8 mouse cellular contexts compared by ENCODE assay signal in the genomic region with DNA sequence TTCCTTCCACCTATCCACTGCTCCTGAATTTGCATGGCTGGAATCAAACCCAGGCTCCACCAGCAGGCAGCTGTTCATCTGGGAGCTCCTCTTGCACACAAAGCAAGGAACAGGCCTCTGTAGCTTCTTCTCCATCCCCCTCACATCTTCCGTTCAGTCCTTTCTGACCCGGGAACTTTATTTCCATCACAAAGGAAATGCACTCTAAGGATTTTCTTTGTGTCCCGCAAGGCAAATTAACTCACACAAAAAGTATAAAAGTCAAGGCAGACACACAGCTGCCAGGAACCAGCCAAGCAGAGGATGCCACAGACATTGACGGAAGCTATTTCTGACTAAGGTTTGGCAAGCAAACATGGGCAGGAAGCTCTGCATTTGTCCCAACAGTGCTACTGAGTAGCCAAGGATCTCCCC. TPM values are rescaled to one million over a fixed set of nuclear protein-coding genes. Genes with fewer than 3 reads are reported as not detected.
A peak's percentile ranks its signal among the peaks of the same experiment; 100 is the strongest.
DNase-seq lines count a peak whose midpoint lies in the region; ATAC-seq and TF ChIP-seq lines count a peak whose summit lies in the region.

No protein-coding gene starts in this region.

- TF ChIP-seq CTCF in lung, postnatal 0 days (IDR thresholded peaks at IDR 0.05), result no peak

- ATAC-seq in hindbrain, embryonic 12.5 days (ENCODE audit: low FRiP score), result peak; percentile 51
- peak; percentile 27; the same call in 1 of the 2 replicates for ATAC-seq in lung, postnatal 0 days
- no peak for ATAC-seq in cerebellum, adult (ENCODE audit: insufficient number of reproducible peaks, low FRiP score, low TSS enrichment)

- no peaks in the 10 kb centered on the region; the same call in 1 of the 2 replicates for H3K9me3 ChIP-seq in hindbrain, embryonic 12.5 days (replicated peaks)
- H3K9me3 ChIP-seq in lung, postnatal 0 days (ENCODE audit: low read length), result no peaks in the 10 kb centered on the region

- H3K4me2 ChIP-seq in hindbrain, embryonic 12.5 days (replicated peaks), result no peak overlapping the region
- no peak overlapping the region for H3K4me2 ChIP-seq in lung, postnatal 0 days (replicated peaks; ENCODE audit: low read depth, low read length)

- WGBS in hindbrain, embryonic 12.5 days, result 23% methylated on average over 4 of the region's 4 CpGs
- 66% methylated on average over 4 of the region's 4 CpGs for WGBS in lung, postnatal 0 days

- peaks cover 45% of the 10 kb centered on the region for H3K36me3 ChIP-seq in hindbrain, embryonic 12.5 days
- no peaks in the 10 kb centered on the region for H3K36me3 ChIP-seq in lung, postnatal 0 days (ENCODE audit: insufficient read depth, low read length)

- no peak overlapping the region for H3K9ac ChIP-seq in hindbrain, embryonic 12.5 days
- no peak overlapping the region for H3K9ac ChIP-seq in lung, postnatal 0 days (replicated peaks; ENCODE audit: low read depth)

- DNase-seq in gastrocnemius, adult 18-20 months (ENCODE audit: low spot score), result peak; percentile 33
- no peak for DNase-seq in gastrocnemius, postnatal 10 days
- peak; percentile 98 for DNase-seq in R1 (ENCODE audit: low read depth, low spot score)
- peak; percentile 18 for DNase-seq in lung, postnatal 0 days (ENCODE audit: low spot score)
- no peak for DNase-seq in spleen, adult 18-20 months
- no peak for DNase-seq in right cerebral cortex, postnatal 4 days

- H3K27ac ChIP-seq in hindbrain, embryonic 12.5 days, result peak overlapping the region; percentile 80
- peak overlapping the region; percentile 32; the same call in 1 of the 2 replicates for H3K27ac ChIP-seq in lung, postnatal 0 days (ENCODE audit: low read length)

- no peak overlapping the region for H3K4me3 ChIP-seq in hindbrain, embryonic 12.5 days
- no peak overlapping the region for H3K4me3 ChIP-seq in lung, postnatal 0 days (ENCODE audit: low read depth, low read length)

- H3K27me3 ChIP-seq in hindbrain, embryonic 12.5 days, result no peaks in the 10 kb centered on the region
- no peaks in the 10 kb centered on the region for H3K27me3 ChIP-seq in lung, postnatal 0 days (replicated peaks; ENCODE audit: insufficient read depth, low read length)

- no peak for TF ChIP-seq EP300 in lung, postnatal 0 days (IDR thresholded peaks at IDR 0.05)

- H3K4me1 ChIP-seq in hindbrain, embryonic 12.5 days, result peaks cover 51% of the 10 kb centered on the region
- peaks cover 7% of the 10 kb centered on the region; the same call in 1 of the 2 replicates for H3K4me1 ChIP-seq in lung, postnatal 0 days (ENCODE audit: insufficient read depth, low read depth, low read length)

RNA-seq across cellular contexts. Expression of a gene that starts 18.6 kb away (rescaled TPM):
- 1 to 10 TPM; 5.7 to 7.5 TPM for total RNA-seq in gastrocnemius, adult 18-20 months (2021)
- 10 to 100 TPM; 10.4 to 13.5 TPM for total RNA-seq in gastrocnemius, postnatal 10 days (2021)
- polyA plus RNA-seq in hindbrain, embryonic 12.5 days (2016; fragmentation: Nextera tagmentation; extraction: Ambion mirVana), result 91.3 and 93.3 TPM in 2 replicates
- 31.8 and 32.4 TPM in 2 replicates for polyA plus RNA-seq in lung, postnatal 0 days (2015; fragmentation: Nextera tagmentation; extraction: Ambion mirVana)

RNA-seq across cellular contexts. Expression of a gene that starts 36.9 kb away (rescaled TPM):
- not detected for total RNA-seq in gastrocnemius, adult 18-20 months (2021)
- not detected for total RNA-seq in gastrocnemius, postnatal 10 days (2021)
- polyA plus RNA-seq in hindbrain, embryonic 12.5 days (2016; fragmentation: Nextera tagmentation; extraction: Ambion mirVana), result not detected in 2 replicates
- polyA plus RNA-seq in lung, postnatal 0 days (2015; fragmentation: Nextera tagmentation; extraction: Ambion mirVana), result not detected in 2 replicates

RNA-seq across cellular contexts. Expression of a gene that starts 53.1 kb away (rescaled TPM):
- total RNA-seq in gastrocnemius, adult 18-20 months (2021), result not detected
- total RNA-seq in gastrocnemius, postnatal 10 days (2021), result not detected
- 0.04 TPM in 1 of 2 replicates, not detected in the other for polyA plus RNA-seq in hindbrain, embryonic 12.5 days (2016; fragmentation: Nextera tagmentation; extraction: Ambion mirVana)
- polyA plus RNA-seq in lung, postnatal 0 days (2015; fragmentation: Nextera tagmentation; extraction: Ambion mirVana), result 0.14 and 0.41 TPM in 2 replicates

RNA-seq across cellular contexts. Expression of a gene that starts 55.1 kb away (rescaled TPM):
- not detected for total RNA-seq in gastrocnemius, adult 18-20 months (2021)
- total RNA-seq in gastrocnemius, postnatal 10 days (2021), result not detected
- not detected in 2 replicates for polyA plus RNA-seq in hindbrain, embryonic 12.5 days (2016; fragmentation: Nextera tagmentation; extraction: Ambion mirVana)
- not detected in 2 replicates for polyA plus RNA-seq in lung, postnatal 0 days (2015; fragmentation: Nextera tagmentation; extraction: Ambion mirVana)

Comparison
In these comparisons a context has a peak if more than half of its experiments do, and no peak if none do; other contexts are left out.
1. DNase-seq: peak in gastrocnemius, adult 18-20 months (single experiment), R1 (single experiment) and lung, postnatal 0 days (single experiment); none in gastrocnemius, postnatal 10 days (single experiment), spleen, adult 18-20 months (0 of 2) and right cerebral cortex, postnatal 4 days (single experiment).